Mouse (Mus musculus) bone marrow macrophage, adult 2 months (primary cell): ENCODE results near the gene Nudt4.

Experiments
- CTCF ChIP-seq: IDR thresholded peaks from 2 replicates; pipeline ENCODE4 v1.5.1; 2012; ENCODE audit warnings: low read depth, mild to moderate bottlenecking, low read length, moderate library complexity
- POLR2A ChIP-seq: IDR thresholded peaks from 2 replicates; pipeline ENCODE4 v1.6.1; 2012; ENCODE audit warnings: mild to moderate bottlenecking, low read depth, low read length, borderline replicate concordance

DNA sequence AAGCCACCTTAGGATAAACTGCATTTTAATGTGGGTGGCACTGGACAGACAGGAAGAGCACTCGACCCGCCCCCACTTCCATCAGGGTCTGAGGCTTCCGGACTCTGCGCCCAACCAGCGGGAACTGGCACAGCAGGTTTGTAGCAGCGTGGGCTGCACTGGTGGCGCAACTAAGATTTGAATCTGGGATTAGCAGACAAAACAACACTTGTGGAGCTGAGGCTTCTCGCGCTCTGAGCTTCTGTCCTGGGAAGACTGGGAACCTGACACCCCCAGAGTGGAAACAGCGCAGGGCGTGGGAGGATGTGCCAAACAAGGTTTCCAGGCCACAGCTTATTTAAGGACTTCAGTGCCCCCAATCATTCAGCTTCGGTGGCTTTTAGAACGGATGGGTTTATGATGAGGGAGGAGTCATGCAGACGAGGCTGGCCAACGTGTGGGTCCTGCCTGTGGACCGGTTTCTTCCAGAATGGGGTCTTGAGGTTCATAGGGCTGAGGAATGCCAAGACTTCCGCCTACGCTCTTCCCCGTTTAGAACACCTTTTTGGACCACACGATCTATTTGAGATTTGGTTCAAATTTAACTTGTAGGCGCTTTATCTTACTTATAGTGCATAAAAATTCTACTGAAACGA, 41.1 kb upstream of the Nudt4 start:
- TF ChIP-seq CTCF (no peak), POLR2A (no peak)
